Mouse (Mus musculus): ENCODE results near the gene Abca4.

- TF ChIP-seq CTCF (IDR thresholded peaks at IDR 0.05) (no peak), EP300 (IDR thresholded peaks at IDR 0.05) (peak; percentile 99)
Measured at GRCm38 (mm10) chr3:122130771-122131170, 86.5 kb downstream of the Abca4 start.
